Mouse (Mus musculus) heart, postnatal 0 days (tissue): ENCODE measurements around the gene Map2k3. TPM values are rescaled to one million over a fixed set of nuclear protein-coding genes. Genes with fewer than 3 reads are reported as not detected.

Experiments
- ATAC-seq: fragments of 200-750 bp; cut with Nextera tagmentation; 2 replicates; pipeline ENCODE4 v1.8.0; 2017; ENCODE audit warnings: low read depth, moderate number of reproducible peaks, moderate library complexity; ENCODE audit not compliant: insufficient read depth
- DNase-seq: peaks from one replicate; pipeline ENCODE4 v3.0.0-alpha.2; 2016; ENCODE audit warnings: low spot score
- H3K27ac ChIP-seq: fragments of 300-500 bp; sonication (generic); 2 replicates; pipeline ENCODE4 v1.5.1; 2014; ENCODE audit warnings: low read depth, mild to moderate bottlenecking
- H3K27me3 ChIP-seq: fragments of 300-500 bp; sonication (generic); 2 replicates; pipeline ENCODE4 v1.6.1; 2014; ENCODE audit warnings: low read length, mixed read lengths; ENCODE audit not compliant: control insufficient read depth, insufficient read depth
- H3K36me3 ChIP-seq: fragments of 300-500 bp; sonication (generic); replicated peaks from 2 replicates; pipeline ENCODE4 v1.6.1; 2014; ENCODE audit warnings: low read length, mixed read lengths; ENCODE audit not compliant: control insufficient read depth, insufficient read depth
- H3K4me1 ChIP-seq: fragments of 300-500 bp; sonication (generic); 2 replicates; pipeline ENCODE4 v1.6.1; 2014; ENCODE audit warnings: antibody characterized with exemption; ENCODE audit not compliant: control insufficient read depth, insufficient read depth
- H3K4me2 ChIP-seq: fragments of 300-500 bp; sonication (generic); 2 replicates; pipeline ENCODE4 v1.6.1; 2014; ENCODE audit warnings: low read depth, mild to moderate bottlenecking, low read length, moderate library complexity
- H3K4me3 ChIP-seq: fragments of 300-500 bp; sonication (generic); 2 replicates; pipeline ENCODE4 v1.5.1; 2014; ENCODE audit warnings: low read depth, low read length
- H3K9ac ChIP-seq: fragments of 300-500 bp; sonication (generic); replicated peaks from 2 replicates; pipeline ENCODE4 v1.6.1; 2014; ENCODE audit warnings: low read depth, low read length, mixed read lengths
- H3K9me3 ChIP-seq: fragments of 300-500 bp; sonication (generic); replicated peaks from 2 replicates; pipeline ENCODE4 v1.6.1; 2016; ENCODE audit warnings: low read length; ENCODE audit not compliant: control insufficient read depth
- CTCF ChIP-seq: IDR thresholded peaks from 2 replicates; pipeline ENCODE4 v1.5.1; 2016; ENCODE audit warnings: antibody characterized with exemption, control low read depth, low read depth
- EP300 ChIP-seq: IDR thresholded peaks from 2 replicates; pipeline ENCODE4 v1.6.1; 2016; ENCODE audit warnings: antibody characterized with exemption, low read depth
- WGBS: fragments of 180-500 bp; shearing (Covaris S2); extraction: QIAGEN DNeasy Blood & Tissue Kit; methylation state at CpG from one replicate; pipeline ENCODE4 v1.1.7; 2014; 5-methylcytosine and 5-hydroxymethylcytosine counted together
- polyA plus RNA-seq: library from polyadenylated mRNA; unstranded; fragments of >200 nt; fragmentation: Nextera tagmentation; extraction: Ambion mirVana; gene quantifications from 2 replicates; pipeline ENCODE4 v1.2.1, GENCODE M21; 2015
- total RNA-seq: library from RNA; depleted of rRNA; stranded (reverse); fragments of >200 nt; gene quantifications from 2 replicates; pipeline ENCODE4 v1.2.3, GENCODE M21; 2014; ENCODE audit warnings: low replicate concordance

Map2k3 gene
- total and polyA plus RNA-seq, 2 experiments from 2014 or later, result 32.6 to 48.6 TPM

DNA sequence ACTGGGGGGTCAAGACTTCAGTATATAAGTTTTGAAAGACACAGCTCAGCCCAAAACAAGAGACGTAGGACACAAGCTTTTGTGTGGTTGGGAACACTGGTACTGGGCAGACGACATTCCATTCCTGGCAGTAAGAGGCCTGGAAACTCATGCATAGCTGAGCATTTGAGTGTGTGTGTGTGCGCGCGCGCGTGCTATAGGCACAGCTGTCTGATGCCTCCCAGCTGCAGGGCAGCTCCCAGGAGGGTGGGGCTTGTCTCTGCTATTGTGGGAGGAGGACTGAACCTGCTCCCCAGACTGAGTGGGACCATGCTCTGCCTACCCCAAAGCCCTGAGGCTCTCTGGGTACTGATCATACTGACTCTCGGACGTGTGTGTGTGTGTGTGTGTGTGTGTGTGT, 9.5 kb downstream of the Map2k3 start:
- no peak overlapping the region for H3K4me3 ChIP-seq
- peak overlapping the region; percentile 22; the same call in 1 of the 2 replicates for H3K27ac ChIP-seq
- peaks cover 24% of the 10 kb centered on the region for H3K4me1 ChIP-seq
- no peaks in the 10 kb centered on the region for H3K27me3 ChIP-seq
- no peak overlapping the region for H3K4me2 ChIP-seq
- peaks cover 46% of the 10 kb centered on the region for H3K36me3 ChIP-seq
- 33% methylated on average over 9 of the region's 9 CpGs for WGBS
- peak; percentile 62 for DNase-seq
- no peak overlapping the region for H3K9ac ChIP-seq
- TF ChIP-seq EP300, result no peak
- no peak for TF ChIP-seq CTCF
- no peaks in the 10 kb centered on the region for H3K9me3 ChIP-seq
- peak; percentile 73 for ATAC-seq

- TF ChIP-seq EP300 (no peak), CTCF (no peak)
- WGBS, result 68% methylated on average over 9 of the region's 9 CpGs
- Histone ChIP-seq H3K27me3 (no peaks in the 10 kb centered on the region), H3K4me1 (peaks cover 18% of the 10 kb centered on the region), H3K9me3 (no peaks in the 10 kb centered on the region), H3K27ac (peak overlapping the region; percentile 11; the same call in 1 of the 2 replicates), H3K36me3 (peaks cover 56% of the 10 kb centered on the region), H3K4me2 (no peak overlapping the region), H3K9ac (0 out of 2 replicates have a peak overlapping the region, but pooled peaks have one; percentile 19), H3K4me3 (no peak overlapping the region)
- DNase-seq (no peak), ATAC-seq (no peak)
Observed at GRCm38 (mm10) chr11:60942263-60943015, 10.6 kb downstream of the Map2k3 start.

- 89% methylated on average over 4 of the region's 4 CpGs for WGBS
- peaks cover 76% of the 10 kb centered on the region for H3K36me3 ChIP-seq
- TF ChIP-seq CTCF (no peak), EP300 (no peak)
Observed at GRCm38 (mm10) chr11:60945003-60945402, 13.2 kb downstream of the Map2k3 start.

DNA sequence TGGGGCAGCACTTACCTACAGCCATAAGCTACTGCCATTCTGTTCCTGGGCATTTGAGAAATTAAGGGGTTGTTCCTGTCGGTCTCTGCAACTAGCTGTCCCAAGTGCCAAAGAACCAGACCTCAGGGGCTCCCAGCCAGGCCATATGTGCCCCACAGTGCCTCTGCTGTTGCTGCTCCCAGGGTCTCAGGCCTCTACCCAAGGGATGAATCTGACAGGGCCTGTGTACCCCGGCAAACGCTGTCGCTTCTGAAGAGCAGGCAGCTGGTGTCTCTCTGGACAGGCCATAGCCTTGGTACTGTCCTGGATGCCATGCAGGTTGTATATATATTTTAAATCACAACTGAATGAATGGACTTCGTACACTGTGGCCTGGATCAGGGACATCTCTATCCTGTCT, 20.1 kb downstream of the Map2k3 start:
- TF ChIP-seq CTCF (no peak), EP300 (no peak)
- peaks cover 51% of the 10 kb centered on the region for H3K36me3 ChIP-seq
- DNase-seq (no peak), ATAC-seq (no peak)
- H3K9me3 ChIP-seq, result no peaks in the 10 kb centered on the region
- no peaks in the 10 kb centered on the region for H3K27me3 ChIP-seq
- H3K27ac ChIP-seq, result no peak overlapping the region
- H3K4me2 ChIP-seq, result no peak overlapping the region
- H3K4me1 ChIP-seq, result peaks cover 8% of the 10 kb centered on the region
- 80% methylated on average over 5 of the region's 5 CpGs for WGBS
- H3K9ac ChIP-seq, result no peak overlapping the region
- no peak overlapping the region for H3K4me3 ChIP-seq

More at GRCm38 (mm10) chr11:60945003-60945402, 13.2 kb downstream of the Map2k3 start:
- H3K27ac ChIP-seq, result no peak overlapping the region
- ATAC-seq, result no peak
- no peak for DNase-seq
- H3K4me3 ChIP-seq, result no peak overlapping the region
- no peak overlapping the region for H3K4me2 ChIP-seq
- no peak overlapping the region for H3K9ac ChIP-seq
- H3K4me1 ChIP-seq, result peaks cover 14% of the 10 kb centered on the region
- no peaks in the 10 kb centered on the region for H3K27me3 ChIP-seq
- no peaks in the 10 kb centered on the region for H3K9me3 ChIP-seq

DNA sequence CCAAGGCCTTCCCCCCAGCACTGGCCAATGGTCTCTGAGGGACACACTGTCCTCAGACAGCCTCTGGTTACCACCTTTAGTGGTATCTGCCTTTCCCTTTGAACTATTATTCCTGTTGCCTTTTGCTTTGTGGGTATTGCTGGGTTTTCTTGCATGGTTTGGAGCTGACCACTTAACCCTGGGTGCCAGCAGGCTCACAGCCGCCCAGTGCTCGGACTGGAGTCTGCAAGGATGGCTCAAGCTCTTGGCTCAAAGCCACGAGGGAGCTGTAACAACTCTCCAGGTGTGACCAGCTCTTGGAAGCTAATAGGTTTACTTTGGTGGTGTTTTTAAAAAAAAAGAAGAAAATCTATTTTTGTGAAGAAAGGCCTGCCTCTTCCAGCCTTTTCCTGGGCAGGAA, 20.5 kb downstream of the Map2k3 start:
- Histone ChIP-seq H3K27me3 (no peaks in the 10 kb centered on the region), H3K4me3 (no peak overlapping the region), H3K4me2 (no peak overlapping the region), H3K4me1 (peaks cover 8% of the 10 kb centered on the region), H3K36me3 (peaks cover 47% of the 10 kb centered on the region), H3K27ac (no peak overlapping the region), H3K9me3 (no peaks in the 10 kb centered on the region), H3K9ac (no peak overlapping the region)
- WGBS, result 76% methylated on average over 3 of the region's 3 CpGs
- ATAC-seq (no peak), DNase-seq (no peak)
- no peak for TF ChIP-seq EP300
- TF ChIP-seq CTCF, result no peak
